Mouse (Mus musculus) ES-CJ7 (cell line): ENCODE results near the gene Arhgap8.
A peak's percentile ranks its signal among the peaks of the same experiment; 100 is the strongest.
"Not testable (repeated sequence)": the region's sequence is repeated elsewhere in the genome, so short reads cannot be mapped to it uniquely, and the experiment has no call there.

Experiments used
- DNase-seq: peaks from one replicate; pipeline ENCODE4 v3.0.0; 2011; ENCODE audit warnings: low read depth, low spot score

The Arhgap8 gene

DNA sequence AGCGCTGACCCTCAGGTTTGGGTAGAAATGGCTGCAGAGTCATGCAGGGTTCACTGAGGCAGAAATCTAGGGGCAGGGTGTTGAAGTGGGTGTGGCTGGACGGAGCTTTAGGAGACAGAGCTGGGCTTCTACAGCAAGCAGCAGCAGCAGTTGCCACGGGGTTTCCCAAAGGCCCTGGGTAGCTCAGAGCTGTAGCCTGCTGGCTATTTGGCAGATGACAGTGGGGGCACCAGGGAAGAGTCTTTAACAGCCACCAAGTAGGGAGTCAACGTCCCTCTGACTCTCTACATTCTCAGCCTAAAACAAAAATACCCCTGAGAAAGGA lies 12.5 kb downstream of the Arhgap8 start:
- peak; percentile 43 for DNase-seq

- DNase-seq = no peak
Measured at GRCm38 (mm10) chr15:84736346-84736993, 16.6 kb downstream of the Arhgap8 start.

- no peak for DNase-seq
Measured at GRCm38 (mm10) chr15:84736994-84737346, 17.1 kb downstream of the Arhgap8 start.

GRCm38 (mm10) chr15:84738246-84738645 lies 18.4 kb downstream of the Arhgap8 start:
- DNase-seq = no peak

- no peak for DNase-seq
Measured at GRCm38 (mm10) chr15:84741573-84741972, 21.7 kb downstream of the Arhgap8 start.

DNA sequence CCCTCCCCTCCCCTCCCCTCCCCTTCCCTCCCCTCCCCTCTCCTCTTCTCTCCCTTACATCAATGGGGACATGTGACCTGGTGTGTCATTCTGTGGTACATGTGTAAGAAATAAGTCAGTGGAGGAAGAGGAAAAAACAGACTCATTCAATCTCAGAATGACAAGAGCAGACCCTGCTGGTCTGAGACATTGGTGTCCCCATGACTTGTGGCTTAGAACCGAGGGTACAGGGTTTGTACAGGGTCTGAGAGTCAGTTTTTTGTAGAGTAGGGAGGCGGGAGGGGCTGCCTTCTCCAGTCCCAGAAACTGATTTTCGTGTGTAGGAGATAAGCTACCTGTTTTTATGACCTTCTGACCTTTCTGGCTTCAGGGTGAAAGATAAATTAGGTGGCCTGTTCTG lies 23.5 kb downstream of the Arhgap8 start:
- DNase-seq = peak; percentile 33

DNA sequence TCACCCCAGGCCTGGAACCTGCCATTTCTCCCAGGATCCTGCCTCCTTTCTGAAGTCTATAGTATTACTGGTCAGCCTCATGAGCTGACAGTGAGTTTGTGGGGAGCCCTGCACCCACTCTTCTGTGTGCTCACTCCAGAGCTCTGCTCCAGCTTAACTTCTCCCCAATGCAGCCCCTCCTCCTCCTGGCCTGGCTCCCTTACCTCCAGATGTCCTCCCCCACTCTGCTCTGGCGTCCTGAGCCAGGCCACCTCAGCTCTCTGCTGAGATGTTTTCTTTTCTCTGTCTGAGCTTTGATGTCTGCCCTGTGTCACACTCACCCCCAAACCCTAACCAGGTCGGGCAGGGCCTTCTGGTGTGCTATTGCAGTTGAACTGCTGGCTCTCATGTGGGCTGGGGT lies 24.5 kb downstream of the Arhgap8 start:
- DNase-seq = no peak

DNA sequence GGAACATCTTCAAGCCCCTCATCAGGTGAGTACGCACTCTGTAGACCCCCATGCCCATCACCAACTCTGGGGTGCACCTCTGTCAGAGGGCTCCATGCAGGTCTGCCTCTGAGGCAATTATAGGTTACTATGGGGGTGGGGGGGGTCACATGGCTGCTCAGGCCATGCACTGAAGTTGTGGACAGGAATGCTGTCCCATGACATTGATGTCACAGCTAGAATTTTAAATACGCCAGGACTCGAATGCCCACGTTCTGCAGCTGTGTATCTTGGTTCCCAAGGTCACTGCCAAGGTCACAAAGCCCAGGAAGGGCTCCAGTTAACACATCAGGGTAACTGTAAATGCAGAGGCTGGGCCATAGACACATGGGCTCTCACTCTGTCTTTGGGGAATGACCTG lies 26.0 kb downstream of the Arhgap8 start:
- DNase-seq = no peak

- DNase-seq = peak; percentile 63
Measured at GRCm38 (mm10) chr15:84754987-84755386, 35.1 kb downstream of the Arhgap8 start.

DNA sequence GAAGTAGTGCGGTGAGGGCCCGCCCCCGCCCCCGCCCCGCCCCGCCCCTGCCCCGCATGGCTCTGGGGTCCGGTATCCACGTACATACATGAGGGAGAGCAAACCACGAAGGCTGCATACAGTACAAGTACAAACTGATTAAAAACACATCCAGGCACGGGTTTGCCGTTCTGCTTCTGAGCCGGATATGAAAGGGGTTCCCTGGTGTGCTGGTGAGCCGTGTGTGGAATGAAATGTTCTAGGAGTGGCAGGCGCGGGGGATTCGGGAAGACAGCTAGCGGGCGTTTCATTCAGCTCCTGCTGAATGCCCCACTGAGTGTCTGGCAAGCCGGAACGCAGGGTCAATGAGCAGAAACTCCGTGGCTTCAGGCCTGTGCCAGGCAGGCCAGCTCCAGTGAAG lies 36.6 kb downstream of the Arhgap8 start:
- no peak for DNase-seq

- peak; percentile 57 for DNase-seq
Measured at GRCm38 (mm10) chr15:84758493-84758892, 38.6 kb downstream of the Arhgap8 start.

DNA sequence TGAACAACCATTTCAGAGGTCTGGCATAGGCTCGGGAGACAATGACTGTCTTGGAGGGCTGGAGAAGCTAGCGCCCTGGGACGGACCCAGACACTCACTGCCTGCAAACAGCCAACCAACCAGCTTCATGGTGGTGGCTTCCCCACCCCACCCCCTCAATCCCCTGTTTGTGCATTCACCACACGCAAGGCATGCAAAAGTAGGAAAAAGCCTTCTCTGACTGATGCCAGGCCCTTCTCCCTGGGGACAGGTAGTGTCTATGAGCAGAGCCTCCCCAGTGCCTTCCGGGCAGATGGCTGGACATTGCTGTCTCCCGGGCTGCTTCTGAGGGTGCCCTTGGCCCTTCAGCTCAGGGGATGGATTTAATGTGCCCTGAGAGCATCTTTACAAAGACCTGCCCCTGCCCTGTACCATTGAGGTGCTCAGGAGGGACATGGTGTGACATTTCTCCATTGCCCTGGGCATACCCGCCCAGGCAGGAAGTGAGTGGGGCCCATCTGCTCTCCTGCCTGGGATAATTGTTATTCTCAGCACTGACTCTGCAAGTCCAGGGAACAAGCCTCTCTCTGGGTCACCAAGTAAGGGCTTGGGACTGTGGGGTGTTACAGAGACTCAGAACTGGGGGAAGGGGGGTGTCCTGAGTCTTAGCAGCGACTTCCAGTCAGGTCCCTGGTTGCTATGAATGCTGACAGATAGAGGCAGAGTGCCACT lies 43.0 kb downstream of the Arhgap8 start:
- no peak for DNase-seq

- DNase-seq = no peak
Measured at GRCm38 (mm10) chr15:84763423-84763812, 43.6 kb downstream of the Arhgap8 start.

GRCm38 (mm10) chr15:84766621-84767020 lies 46.8 kb downstream of the Arhgap8 start:
- DNase-seq = peak; percentile 79

GRCm38 (mm10) chr15:84768531-84768930 lies 48.7 kb downstream of the Arhgap8 start:
- DNase-seq = not testable (repeated sequence)

GRCm38 (mm10) chr15:84769641-84770341 lies 49.9 kb downstream of the Arhgap8 start:
- no peak for DNase-seq

- peak; percentile 79 for DNase-seq
Measured at GRCm38 (mm10) chr15:84772191-84773111, 52.6 kb downstream of the Arhgap8 start.

- no peak for DNase-seq
Measured at GRCm38 (mm10) chr15:84775421-84776174, 55.7 kb downstream of the Arhgap8 start.

DNA sequence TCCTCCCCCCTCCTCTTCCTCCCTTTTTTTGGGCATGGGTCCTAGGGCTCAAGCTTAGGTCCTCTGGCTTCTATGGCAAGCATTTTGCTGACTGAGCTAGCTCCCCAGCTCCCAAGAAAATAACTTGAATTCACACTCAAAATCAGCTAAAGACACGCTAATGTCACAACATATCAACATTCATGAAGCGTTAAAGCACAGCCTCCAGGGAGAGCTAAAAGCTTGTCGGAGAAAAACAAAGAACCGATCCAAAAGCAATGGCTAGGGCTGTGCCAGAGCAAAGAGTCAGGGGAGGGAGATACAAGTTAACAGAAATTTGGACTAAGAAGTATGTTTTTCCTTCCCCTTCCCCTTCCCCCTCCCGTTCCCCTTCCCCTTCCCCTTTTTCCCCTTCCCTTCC lies 58.7 kb downstream of the Arhgap8 start:
- no peak for DNase-seq

DNA sequence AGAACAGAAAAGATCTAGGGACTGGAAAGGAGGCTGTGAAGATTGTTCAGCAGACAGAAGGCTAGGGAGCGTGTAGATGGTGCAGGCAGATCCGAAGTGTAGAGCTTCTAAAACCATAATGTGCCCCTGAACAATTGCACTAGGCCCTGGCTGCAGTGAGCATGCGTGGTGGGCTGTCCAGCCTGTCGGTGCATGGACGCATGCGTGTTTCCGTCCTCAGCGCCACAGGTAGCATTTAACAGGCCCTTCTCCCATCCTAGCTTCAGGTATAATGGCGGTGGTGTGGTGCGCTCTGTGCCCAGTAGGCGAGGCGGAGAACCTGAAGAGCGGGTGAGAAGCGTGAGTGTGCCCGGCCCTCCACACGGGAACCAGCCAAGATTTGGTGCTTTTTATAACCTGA lies 65.0 kb downstream of the Arhgap8 start:
- no peak for DNase-seq

GRCm38 (mm10) chr15:84787161-84787560 lies 67.3 kb downstream of the Arhgap8 start:
- no peak for DNase-seq
